Mouse (Mus musculus): ENCODE data around the gene Dab1. TPM values are rescaled to one million over a fixed set of nuclear protein-coding genes. Genes with fewer than 3 reads are reported as not detected.

The Dab1 gene
- polyA plus RNA-seq, 1 experiment from 2014 or later: 11.2 TPM

DNA sequence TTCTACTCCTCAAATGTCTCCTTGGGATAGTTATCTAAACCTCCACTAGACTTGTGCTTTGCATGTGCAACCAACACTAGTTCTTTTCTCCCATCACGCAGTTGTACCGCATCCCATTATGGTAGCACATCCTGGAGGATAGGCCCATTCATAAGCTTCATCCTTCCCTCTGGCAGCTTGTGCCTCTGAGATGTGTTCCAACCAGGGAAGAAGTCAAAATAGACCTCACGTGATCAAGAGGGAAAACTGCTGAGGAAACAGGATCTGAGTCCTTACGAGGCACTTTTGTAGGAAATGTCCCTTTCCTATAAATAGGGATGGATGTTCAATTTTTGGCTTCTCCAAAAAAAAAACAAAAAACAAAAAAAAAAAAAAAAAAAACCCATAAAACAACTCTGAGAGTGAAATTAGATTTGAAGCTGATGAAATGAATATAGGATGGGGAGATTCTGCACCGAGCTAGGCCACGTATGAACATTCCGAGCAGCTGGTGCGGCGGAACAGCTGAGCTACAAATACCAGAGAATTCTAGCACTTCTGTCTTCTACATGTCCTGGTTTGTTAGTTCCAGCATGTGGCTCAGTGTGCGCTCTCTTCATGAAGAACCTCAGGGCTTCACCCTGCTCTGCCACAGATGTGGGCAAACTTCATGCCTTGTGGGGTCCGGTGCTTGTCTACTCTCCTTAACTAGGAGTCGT lies 802.0 kb downstream of the Dab1 start:
- no peak overlapping the region for H3K4me3 ChIP-seq (replicated peaks)
- WGBS: 95% methylated on average over 12 of the region's 12 CpGs
- H3K4me1 ChIP-seq: no peaks in the 10 kb centered on the region
- no peak for ATAC-seq (ENCODE audit: insufficient read depth, low FRiP score, low read depth)
- no peak overlapping the region for H3K27ac ChIP-seq
- H3K9ac ChIP-seq: no peak overlapping the region
- H3K27me3 ChIP-seq (replicated peaks): no peaks in the 10 kb centered on the region
- no peak overlapping the region for H3K4me2 ChIP-seq
- H3K36me3 ChIP-seq: no peaks in the 10 kb centered on the region
- H3K9me3 ChIP-seq: no peaks in the 10 kb centered on the region

DNA sequence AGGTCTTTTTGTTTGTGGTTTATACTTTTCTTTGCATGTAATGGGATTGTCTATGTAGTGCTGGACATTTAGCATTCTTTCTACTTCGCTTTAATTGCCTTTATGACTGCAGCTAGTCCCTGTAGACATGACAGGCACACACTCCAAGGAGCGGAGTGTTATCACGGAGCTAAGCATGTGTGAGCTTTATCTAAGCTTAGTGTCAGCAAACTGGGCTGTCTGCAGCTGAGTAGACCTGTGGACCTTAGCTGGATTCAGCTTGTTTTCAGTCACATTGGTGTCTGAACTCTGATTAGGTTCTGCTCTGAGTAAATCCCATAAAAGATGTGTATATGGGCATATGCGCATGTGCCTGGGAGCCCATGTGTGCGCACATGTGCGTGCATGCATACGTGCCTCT lies 810.0 kb downstream of the Dab1 start:
- no peaks in the 10 kb centered on the region for H3K36me3 ChIP-seq
- H3K27ac ChIP-seq: no peak overlapping the region
- no peaks in the 10 kb centered on the region for H3K4me1 ChIP-seq
- no peak overlapping the region for H3K4me2 ChIP-seq
- H3K4me3 ChIP-seq (replicated peaks): no peak overlapping the region
- ATAC-seq (ENCODE audit: insufficient read depth, low FRiP score, low read depth): no peak
- H3K9me3 ChIP-seq: no peaks in the 10 kb centered on the region
- WGBS: 85% methylated on average over 7 of the region's 7 CpGs
- H3K27me3 ChIP-seq (replicated peaks): no peaks in the 10 kb centered on the region
- H3K9ac ChIP-seq: no peak overlapping the region

DNA sequence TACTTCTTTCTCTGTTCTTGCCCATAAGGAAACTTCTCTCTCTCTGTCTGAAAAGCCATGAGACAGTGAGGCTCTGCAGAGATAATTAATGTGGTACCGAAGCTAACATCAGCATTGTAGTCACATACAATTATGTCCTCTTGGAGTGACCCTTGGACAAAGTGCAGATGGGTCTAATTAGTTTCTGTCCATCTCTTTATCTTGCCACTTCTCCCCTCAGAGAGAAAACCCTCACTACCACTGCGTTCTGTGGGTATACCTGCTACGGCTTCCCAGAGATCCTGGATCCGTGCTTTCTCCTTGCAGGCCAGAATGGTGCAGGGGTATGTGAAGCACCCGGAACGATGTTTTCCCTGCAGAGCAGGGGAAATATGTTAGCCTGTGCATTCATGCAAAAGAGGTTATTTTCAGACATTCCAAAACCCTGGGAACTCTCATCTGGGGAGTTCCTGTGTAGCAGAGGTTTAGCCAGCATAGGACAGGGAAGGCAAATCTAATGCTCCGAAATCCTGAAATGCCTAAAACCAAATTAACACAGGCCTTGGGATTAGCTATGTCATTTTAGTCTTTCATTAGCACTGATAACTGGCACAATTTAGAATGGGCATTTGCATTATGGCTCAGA lies 812.2 kb downstream of the Dab1 start:
- H3K27ac ChIP-seq: no peak overlapping the region
- no peaks in the 10 kb centered on the region for H3K9me3 ChIP-seq
- H3K9ac ChIP-seq: no peak overlapping the region
- H3K4me1 ChIP-seq: no peaks in the 10 kb centered on the region
- WGBS: 72% methylated on average over 7 of the region's 7 CpGs
- no peaks in the 10 kb centered on the region for H3K27me3 ChIP-seq (replicated peaks)
- no peak overlapping the region for H3K4me2 ChIP-seq
- no peak overlapping the region for H3K4me3 ChIP-seq (replicated peaks)
- no peaks in the 10 kb centered on the region for H3K36me3 ChIP-seq
- no peak for ATAC-seq (ENCODE audit: insufficient read depth, low FRiP score, low read depth)

DNA sequence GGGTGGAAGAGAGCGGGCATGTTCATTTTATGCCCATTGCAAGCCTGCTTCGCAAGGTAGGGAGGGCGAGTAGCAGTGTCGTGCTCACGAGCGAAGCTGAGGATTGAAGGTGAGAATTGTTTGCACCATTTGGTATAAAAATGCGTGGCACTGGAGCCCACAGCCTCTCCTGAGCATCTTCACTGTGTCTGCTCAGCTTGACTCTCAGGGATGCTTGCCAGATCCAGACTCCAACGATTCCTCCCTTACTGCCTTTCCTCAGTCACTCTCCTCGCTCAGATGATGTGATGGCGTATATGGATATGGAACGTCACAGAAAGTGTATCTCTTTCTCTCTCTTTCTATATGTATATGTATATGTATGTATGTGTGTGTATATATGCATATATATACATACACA lies 813.0 kb downstream of the Dab1 start:
- no peak overlapping the region for H3K4me2 ChIP-seq
- 87% methylated on average over 11 of the region's 11 CpGs for WGBS
- ATAC-seq (ENCODE audit: insufficient read depth, low FRiP score, low read depth): no peak
- no peak overlapping the region for H3K4me3 ChIP-seq (replicated peaks)
- H3K36me3 ChIP-seq: no peaks in the 10 kb centered on the region
- H3K9ac ChIP-seq: no peak overlapping the region
- H3K27me3 ChIP-seq (replicated peaks): no peaks in the 10 kb centered on the region
- no peaks in the 10 kb centered on the region for H3K9me3 ChIP-seq
- H3K4me1 ChIP-seq: no peaks in the 10 kb centered on the region
- no peak overlapping the region for H3K27ac ChIP-seq

DNA sequence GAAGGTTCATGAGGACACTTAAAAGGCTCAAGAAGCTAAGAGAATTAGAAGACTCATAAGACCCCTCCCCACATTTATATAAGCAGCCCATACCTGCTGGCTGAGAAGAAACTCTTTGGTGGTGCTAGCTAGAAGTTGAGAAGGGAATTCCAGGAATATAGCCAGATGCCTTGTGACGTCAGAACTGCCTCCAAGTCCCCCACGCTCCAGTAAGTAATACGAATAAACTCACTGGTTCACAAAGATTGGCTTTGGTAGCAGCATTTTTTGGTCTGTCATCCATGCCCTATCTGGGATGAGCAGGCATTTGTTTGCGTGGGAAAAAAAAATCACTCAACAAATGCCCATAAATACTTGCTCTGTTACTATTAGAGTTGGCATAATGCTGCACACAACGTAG lies 816.6 kb downstream of the Dab1 start:
- Histone ChIP-seq H3K9me3 (no peaks in the 10 kb centered on the region), H3K9ac (no peak overlapping the region), H3K36me3 (no peaks in the 10 kb centered on the region), H3K27ac (no peak overlapping the region), H3K4me2 (no peak overlapping the region), H3K27me3 (replicated peaks) (no peaks in the 10 kb centered on the region), H3K4me1 (no peaks in the 10 kb centered on the region), H3K4me3 (replicated peaks) (no peak overlapping the region)
- ATAC-seq (ENCODE audit: insufficient read depth, low FRiP score, low read depth): no peak
- WGBS: 88% methylated on average over 5 of the region's 5 CpGs

DNA sequence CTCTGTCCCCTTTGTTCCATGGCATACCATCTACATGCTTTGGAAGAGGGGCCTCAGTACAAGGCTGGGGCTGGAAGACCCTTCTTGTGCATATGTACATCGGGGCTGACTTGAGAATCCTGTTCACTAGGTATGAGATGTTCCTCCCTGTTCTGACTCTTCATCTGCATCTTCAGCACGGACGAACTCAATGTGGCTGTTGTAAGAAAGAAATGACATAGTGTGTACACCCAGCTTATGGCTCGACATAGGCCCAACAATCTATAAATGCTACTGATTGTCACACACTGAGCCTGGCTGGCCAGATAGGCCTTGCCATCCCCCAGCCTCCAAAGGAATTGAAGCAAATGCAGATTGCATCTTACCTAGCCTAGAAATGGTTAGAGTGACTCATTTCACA lies 817.3 kb downstream of the Dab1 start:
- H3K36me3 ChIP-seq: no peaks in the 10 kb centered on the region
- no peak overlapping the region for H3K4me3 ChIP-seq (replicated peaks)
- H3K27ac ChIP-seq: no peak overlapping the region
- WGBS: 86% methylated on average over 4 of the region's 4 CpGs
- H3K4me2 ChIP-seq: no peak overlapping the region
- H3K9ac ChIP-seq: no peak overlapping the region
- no peaks in the 10 kb centered on the region for H3K27me3 ChIP-seq (replicated peaks)
- H3K4me1 ChIP-seq: no peaks in the 10 kb centered on the region
- H3K9me3 ChIP-seq: no peaks in the 10 kb centered on the region
- ATAC-seq (ENCODE audit: insufficient read depth, low FRiP score, low read depth): no peak

DNA sequence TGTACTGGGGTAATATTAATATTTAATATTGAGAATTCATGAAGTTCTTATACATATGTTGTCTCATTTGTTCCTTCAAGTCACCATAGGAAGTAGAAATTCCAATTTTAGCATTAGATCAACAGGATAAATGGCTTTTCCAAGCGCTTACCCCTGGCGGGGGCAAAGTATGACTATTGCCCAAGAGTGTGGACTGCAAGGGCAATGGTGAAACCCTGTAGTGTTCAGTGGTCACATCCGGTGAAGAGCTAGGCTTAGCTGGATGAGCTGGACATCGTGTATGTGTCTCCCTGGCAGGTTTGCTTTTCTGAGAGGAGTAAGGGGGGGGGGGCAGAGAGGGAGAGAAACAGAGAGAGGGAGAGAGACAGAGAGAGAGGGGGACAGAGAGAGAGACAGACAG lies 819.6 kb downstream of the Dab1 start:
- H3K27me3 ChIP-seq (replicated peaks): no peaks in the 10 kb centered on the region
- H3K36me3 ChIP-seq: no peaks in the 10 kb centered on the region
- no peak for ATAC-seq (ENCODE audit: insufficient read depth, low FRiP score, low read depth)
- H3K9me3 ChIP-seq: no peaks in the 10 kb centered on the region
- no peak overlapping the region for H3K9ac ChIP-seq
- no peaks in the 10 kb centered on the region for H3K4me1 ChIP-seq
- WGBS: 89% methylated on average over 4 of the region's 4 CpGs
- H3K4me3 ChIP-seq (replicated peaks): no peak overlapping the region
- H3K4me2 ChIP-seq: no peak overlapping the region
- H3K27ac ChIP-seq: no peak overlapping the region

DNA sequence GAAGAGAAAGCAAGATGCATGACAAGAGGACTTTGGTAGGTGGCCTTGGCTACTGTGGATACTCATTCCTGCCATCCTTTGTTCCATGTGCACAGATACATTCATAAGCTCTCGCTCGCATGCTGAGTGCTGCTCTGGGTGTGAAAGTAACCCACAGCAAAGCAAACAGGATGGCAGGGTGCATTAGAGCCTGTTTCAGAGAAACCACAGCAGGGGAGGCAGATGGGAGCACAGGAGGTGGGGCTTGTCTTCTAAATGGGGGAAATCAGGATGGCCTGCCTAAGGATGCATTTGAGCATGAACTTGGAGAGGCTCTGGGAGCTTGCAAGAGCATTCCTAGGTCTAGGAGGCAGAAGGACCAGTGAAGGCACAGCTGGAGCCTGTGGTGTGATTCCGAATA lies 820.5 kb downstream of the Dab1 start:
- WGBS: 75% methylated on average over 3 of the region's 3 CpGs
- no peak overlapping the region for H3K4me3 ChIP-seq (replicated peaks)
- no peak for ATAC-seq (ENCODE audit: insufficient read depth, low FRiP score, low read depth)
- H3K9ac ChIP-seq: no peak overlapping the region
- H3K27me3 ChIP-seq (replicated peaks): no peaks in the 10 kb centered on the region
- no peak overlapping the region for H3K27ac ChIP-seq
- no peaks in the 10 kb centered on the region for H3K4me1 ChIP-seq
- H3K36me3 ChIP-seq: no peaks in the 10 kb centered on the region
- no peak overlapping the region for H3K4me2 ChIP-seq
- H3K9me3 ChIP-seq: no peaks in the 10 kb centered on the region

DNA sequence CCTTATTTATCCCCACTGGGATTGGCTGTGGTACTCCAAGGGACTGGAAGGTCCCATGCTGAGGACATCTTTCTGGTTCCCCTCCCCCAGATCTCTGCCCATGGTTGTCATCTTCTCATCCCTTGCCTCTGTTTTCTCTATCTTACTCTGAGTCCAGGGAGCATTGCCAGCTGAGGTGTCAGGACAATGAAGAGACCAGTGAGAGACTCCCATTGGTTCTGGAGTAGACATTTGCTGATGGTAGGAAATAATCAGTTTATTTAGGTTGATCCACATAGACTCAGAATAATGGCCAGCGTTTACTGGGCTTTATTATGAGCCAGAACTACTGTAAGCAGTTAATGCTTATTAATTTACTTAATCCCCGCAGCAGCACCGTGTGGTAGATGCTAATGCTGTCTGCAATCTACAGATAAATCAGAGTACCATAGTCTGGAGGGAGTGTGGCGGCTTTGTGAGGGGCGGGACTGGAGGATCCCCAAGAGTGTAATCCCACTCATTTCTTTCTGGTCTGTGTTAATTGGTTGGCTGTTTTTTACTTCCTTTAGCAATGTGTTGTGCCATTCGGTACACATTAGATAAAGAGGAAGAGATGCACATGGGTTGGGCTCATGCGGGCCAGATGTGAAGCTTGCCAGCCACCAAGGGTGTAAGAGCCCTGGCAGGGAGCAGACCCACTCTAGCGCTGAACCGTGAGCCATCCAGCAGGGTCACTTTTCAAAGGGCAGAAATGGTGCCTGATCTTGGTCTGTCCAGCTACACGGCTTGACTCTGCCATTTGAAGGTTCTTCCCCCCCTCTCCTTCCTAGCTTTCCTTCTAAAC lies 824.0 kb downstream of the Dab1 start:
- Histone ChIP-seq H3K9ac (no peak overlapping the region), H3K9me3 (no peaks in the 10 kb centered on the region), H3K36me3 (no peaks in the 10 kb centered on the region), H3K27ac (no peak overlapping the region), H3K4me1 (no peaks in the 10 kb centered on the region), H3K27me3 (replicated peaks) (no peaks in the 10 kb centered on the region), H3K4me2 (no peak overlapping the region), H3K4me3 (replicated peaks) (no peak overlapping the region)
- 66% methylated on average over 10 of the region's 10 CpGs for WGBS
- ATAC-seq (ENCODE audit: insufficient read depth, low FRiP score, low read depth): no peak

DNA sequence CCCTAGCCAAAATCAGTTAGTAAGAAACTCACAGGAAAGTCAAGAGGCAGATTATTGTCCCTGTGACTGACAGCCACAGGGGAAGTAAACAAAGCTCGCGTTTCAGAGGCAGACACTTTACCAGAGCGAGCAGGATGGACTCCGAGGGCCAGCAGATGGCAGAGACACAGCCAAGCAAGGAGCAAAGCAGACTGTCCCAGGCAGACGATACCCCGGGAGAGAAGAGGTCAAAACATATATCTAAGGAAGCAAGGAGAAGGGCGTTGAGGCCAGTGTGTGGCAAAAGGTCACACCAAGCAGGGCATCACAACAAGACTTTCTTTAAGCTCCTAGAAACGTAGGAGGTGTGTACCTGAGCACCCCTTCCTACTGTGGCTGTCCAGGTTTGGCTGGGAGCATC lies 824.6 kb downstream of the Dab1 start:
- Histone ChIP-seq H3K4me1 (no peaks in the 10 kb centered on the region), H3K27me3 (replicated peaks) (no peaks in the 10 kb centered on the region), H3K36me3 (no peaks in the 10 kb centered on the region), H3K27ac (no peak overlapping the region), H3K9me3 (no peaks in the 10 kb centered on the region), H3K9ac (no peak overlapping the region), H3K4me3 (replicated peaks) (no peak overlapping the region), H3K4me2 (no peak overlapping the region)
- ATAC-seq (ENCODE audit: insufficient read depth, low FRiP score, low read depth): no peak
- WGBS: 29% methylated on average over 8 of the region's 8 CpGs

DNA sequence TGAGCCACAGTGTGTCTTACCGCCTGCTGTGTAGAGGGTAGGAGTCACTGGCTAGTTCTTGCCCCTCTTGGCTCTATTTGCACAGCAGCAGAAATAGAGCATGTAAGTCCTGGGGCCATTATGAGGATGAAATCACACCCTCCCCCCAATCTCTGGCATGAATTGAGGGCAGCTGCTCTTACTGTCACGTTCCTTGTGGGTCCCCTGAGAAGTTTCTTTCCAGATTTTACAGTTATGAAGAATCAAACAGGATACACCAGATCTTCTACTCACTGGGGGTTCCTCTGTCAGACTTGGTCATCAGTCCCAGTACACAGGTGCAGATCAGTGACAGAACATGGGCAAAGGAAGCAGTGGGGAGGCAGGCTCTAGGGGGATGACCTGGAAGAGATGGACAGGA lies 825.8 kb downstream of the Dab1 start:
- 76% methylated on average over 2 of the region's 2 CpGs for WGBS
- Histone ChIP-seq H3K9me3 (no peaks in the 10 kb centered on the region), H3K27ac (no peak overlapping the region), H3K4me1 (no peaks in the 10 kb centered on the region), H3K4me2 (no peak overlapping the region), H3K27me3 (replicated peaks) (no peaks in the 10 kb centered on the region), H3K36me3 (no peaks in the 10 kb centered on the region), H3K9ac (no peak overlapping the region), H3K4me3 (replicated peaks) (no peak overlapping the region)
- ATAC-seq (ENCODE audit: insufficient read depth, low FRiP score, low read depth): no peak

DNA sequence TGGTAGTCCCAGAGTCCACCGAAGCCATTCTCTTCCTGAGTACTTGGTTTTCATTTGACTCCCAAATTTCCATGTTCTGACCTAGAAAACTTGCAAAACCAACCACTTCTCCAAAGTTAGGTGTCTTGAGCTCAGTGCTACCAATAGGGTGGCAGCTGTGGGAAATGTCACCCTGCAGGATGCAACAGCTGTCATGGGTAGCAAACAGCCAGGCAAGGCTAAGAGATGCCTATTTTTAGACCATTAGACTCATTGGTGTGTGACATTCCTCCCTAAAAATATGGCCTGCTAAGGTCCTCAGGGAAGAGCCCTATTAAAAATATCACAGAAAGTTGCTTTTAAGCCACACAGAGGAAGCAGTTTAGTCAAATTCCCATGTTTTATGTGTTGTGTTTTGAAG lies 829.0 kb downstream of the Dab1 start:
- 88% methylated on average over 1 of the region's 1 CpGs for WGBS
- Histone ChIP-seq H3K27me3 (replicated peaks) (no peaks in the 10 kb centered on the region), H3K36me3 (no peaks in the 10 kb centered on the region), H3K27ac (no peak overlapping the region), H3K4me3 (replicated peaks) (no peak overlapping the region), H3K4me2 (no peak overlapping the region), H3K9me3 (no peaks in the 10 kb centered on the region), H3K9ac (no peak overlapping the region), H3K4me1 (no peaks in the 10 kb centered on the region)
- ATAC-seq (ENCODE audit: insufficient read depth, low FRiP score, low read depth): no peak
